Mouse (Mus musculus): ENCODE data around the gene Ube3a. TPM values are rescaled to one million over a fixed set of nuclear protein-coding genes. Genes with fewer than 3 reads are reported as not detected.
A peak's percentile ranks its signal among the peaks of the same experiment; 100 is the strongest.

Gene Ube3a
- 100 to 1,000 TPM; 112 to 113 TPM for total RNA-seq (2021)
- long read RNA-seq, experiment 1, full-length matches to known transcripts, result 19 of 39 reads
- long read RNA-seq, experiment 1, partial matches to known transcripts, result 2 of 39 reads
- long read RNA-seq, experiment 1, other reads (novel, unspliced or antisense), result 18 of 39 reads
- long read RNA-seq, experiment 2, full-length matches to known transcripts, result 31 of 54 reads
- long read RNA-seq, experiment 2, partial matches to known transcripts, result 5 of 54 reads
- long read RNA-seq, experiment 2, other reads (novel, unspliced or antisense), result 18 of 54 reads

- peak; percentile 98 to 99 for DNase-seq (ENCODE audit: low spot score in 2 of 2)
Observed at GRCm38 (mm10) chr7:59228045-59228865, at the start of gene Ube3a. TSS of gene Ube3a (plus strand) at chr7:59228750.

GRCm38 (mm10) chr7:59192831-59193230, 35.7 kb upstream of the Ube3a start:
- no peak for DNase-seq (ENCODE audit: low spot score in 2 of 2)

- DNase-seq (ENCODE audit: low spot score in 2 of 2), result no peak
Observed at GRCm38 (mm10) chr7:59214911-59215310, 13.6 kb upstream of the Ube3a start.

GRCm38 (mm10) chr7:59221244-59221643, 7.3 kb upstream of the Ube3a start:
- no peak for DNase-seq (ENCODE audit: low spot score in 2 of 2)

GRCm38 (mm10) chr7:59228866-59229182, 274 bp downstream of the Ube3a start:
- DNase-seq (ENCODE audit: low spot score in 2 of 2), result no peak

- DNase-seq (ENCODE audit: low spot score in 2 of 2), result peak; percentile 39 to 67
Observed at GRCm38 (mm10) chr7:59229183-59229911, 797 bp downstream of the Ube3a start.

- no peak for DNase-seq (ENCODE audit: low spot score in 2 of 2)
Observed at GRCm38 (mm10) chr7:59230304-59230703, 1.8 kb downstream of the Ube3a start.

- no peak for DNase-seq (ENCODE audit: low spot score in 2 of 2)
Observed at GRCm38 (mm10) chr7:59230768-59231167, 2.2 kb downstream of the Ube3a start.

GRCm38 (mm10) chr7:59231960-59232359, 3.4 kb downstream of the Ube3a start:
- no peak for DNase-seq (ENCODE audit: low spot score in 2 of 2)

GRCm38 (mm10) chr7:59234773-59235401, 6.3 kb downstream of the Ube3a start:
- DNase-seq (ENCODE audit: low spot score in 2 of 2), result no peak

- no peak for DNase-seq (ENCODE audit: low spot score in 2 of 2)
Observed at GRCm38 (mm10) chr7:59243257-59243656, 14.7 kb downstream of the Ube3a start.

- DNase-seq (ENCODE audit: low spot score in 2 of 2), result no peak
Observed at GRCm38 (mm10) chr7:59245541-59245940, 17.0 kb downstream of the Ube3a start.

GRCm38 (mm10) chr7:59253373-59253772, 24.8 kb downstream of the Ube3a start:
- DNase-seq (ENCODE audit: low spot score in 2 of 2), result no peak

GRCm38 (mm10) chr7:59265538-59265937, 37.0 kb downstream of the Ube3a start:
- no peak for DNase-seq (ENCODE audit: low spot score in 2 of 2)

- DNase-seq (ENCODE audit: low spot score in 2 of 2), result no peak
Observed at GRCm38 (mm10) chr7:59271775-59272174, 43.2 kb downstream of the Ube3a start.

- DNase-seq (ENCODE audit: low spot score in 2 of 2), result no peak
Observed at GRCm38 (mm10) chr7:59312576-59312975, 84.0 kb downstream of the Ube3a start.

- no peak for DNase-seq (ENCODE audit: low spot score in 2 of 2)
Observed at GRCm38 (mm10) chr7:59322759-59323158, 94.2 kb downstream of the Ube3a start.

Measured in gastrocnemius, postnatal 4 days (tissue).